Mouse (Mus musculus): ENCODE results near the gene Nt5m.
"Not testable (repeated sequence)": the region's sequence is repeated elsewhere in the genome, so short reads cannot be mapped to it uniquely, and the experiment has no call there.

Gene Nt5m

DNA sequence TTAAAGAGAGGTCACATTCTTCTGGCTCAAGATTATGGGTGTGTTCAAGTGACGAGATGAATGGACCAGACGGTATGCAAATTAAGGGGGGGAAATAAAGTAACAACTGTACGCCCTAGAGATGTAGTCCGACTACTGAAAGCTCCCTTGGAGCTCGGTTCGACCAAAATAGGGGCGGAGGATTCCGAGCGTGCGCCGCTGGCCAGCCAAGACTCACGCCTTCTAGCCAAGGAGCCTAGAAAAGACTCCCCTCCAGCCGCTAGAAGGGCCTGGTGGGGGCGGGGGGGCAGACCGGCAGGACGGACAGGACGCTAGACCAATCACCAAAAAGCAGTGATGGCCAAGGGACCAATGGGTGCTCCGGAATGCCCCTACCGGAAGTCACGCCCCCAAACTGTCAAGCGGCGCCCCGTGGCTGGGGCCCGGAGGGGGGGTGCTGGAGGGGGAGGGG is at the start of gene Nt5m:
TSS of gene Nt5m (plus strand) at position 440 of the 451 bp plus-strand sequence.
- DNase-seq, result peak; percentile 92 to 93

DNA sequence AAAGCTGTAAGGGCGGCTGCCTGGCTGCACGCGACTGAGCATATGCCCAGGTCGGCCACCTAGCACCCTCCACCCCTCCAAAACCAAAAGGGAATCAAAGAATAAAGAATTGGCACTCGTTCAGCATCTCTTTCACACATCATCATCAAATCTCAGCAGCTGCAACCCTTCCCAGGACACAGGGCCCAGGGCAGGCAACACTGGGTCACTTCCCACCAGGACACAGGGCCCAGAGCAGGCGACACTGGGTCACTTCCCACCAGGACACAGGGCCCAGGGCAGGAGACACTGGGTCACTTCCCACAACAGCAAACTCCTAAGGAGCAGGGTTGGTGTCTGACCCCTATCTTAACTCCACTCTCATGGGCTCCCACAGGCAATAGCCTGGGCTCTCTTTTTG is 45.9 kb upstream of the Nt5m start:
- no peak for DNase-seq

DNA sequence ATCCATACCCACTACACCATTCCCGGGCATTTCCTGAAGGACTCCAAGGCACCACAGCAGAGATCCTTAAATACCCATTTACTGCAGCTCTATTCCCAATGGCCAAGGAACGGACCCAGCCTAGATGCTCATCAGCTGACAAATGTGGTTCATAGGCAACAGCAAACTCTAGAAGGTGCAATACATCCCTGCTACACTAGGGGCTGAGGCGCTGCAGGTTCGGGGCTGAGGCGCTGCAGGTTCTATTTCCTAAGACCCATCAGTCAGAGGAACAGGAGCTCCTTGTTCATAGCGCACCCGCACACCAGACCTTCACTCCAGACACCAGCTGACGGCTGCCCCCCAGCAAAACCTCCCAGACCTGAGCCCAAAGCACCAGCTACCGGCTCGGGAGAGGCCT is 38.8 kb upstream of the Nt5m start:
- peak; percentile 22 to 30 for DNase-seq

DNA sequence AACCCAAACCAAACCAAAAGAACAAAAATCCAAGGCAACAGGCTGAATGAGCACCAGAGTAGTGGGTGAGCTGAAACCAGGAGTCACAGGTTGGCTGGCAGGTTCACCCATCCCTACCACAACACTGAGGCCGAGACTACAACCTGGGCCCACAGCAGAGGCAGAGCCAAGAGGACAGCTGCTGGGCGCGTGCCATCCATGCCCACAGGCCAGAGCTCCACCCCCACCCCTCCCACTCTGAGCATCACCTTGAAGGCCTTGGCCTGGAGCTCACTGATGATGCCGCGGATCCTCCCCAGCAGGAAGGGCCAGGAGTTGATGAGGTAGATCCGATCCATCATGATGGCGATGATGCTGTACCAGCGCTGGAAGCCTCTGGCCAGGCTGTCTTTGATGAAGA is 37.4 kb upstream of the Nt5m start:
- DNase-seq, result no peak

DNA sequence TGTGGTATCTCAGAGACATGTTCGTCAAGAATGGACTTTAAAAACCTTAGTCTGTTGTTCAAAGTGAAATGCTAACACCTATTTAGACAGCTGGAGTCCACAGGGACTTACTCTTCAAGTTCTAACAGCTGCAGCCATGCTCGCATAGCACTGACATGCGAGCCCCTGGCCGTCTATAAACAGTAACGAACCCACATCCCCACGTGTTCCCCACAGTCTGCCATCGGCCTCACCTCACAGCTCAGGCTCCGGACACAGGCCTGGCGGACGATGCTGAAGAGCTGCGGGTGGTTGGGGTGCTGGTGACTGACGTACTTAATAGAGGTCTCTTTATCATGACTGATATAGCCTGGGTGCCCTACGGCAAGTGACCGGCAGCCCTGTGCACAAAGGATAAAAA is 35.7 kb upstream of the Nt5m start:
- no peak for DNase-seq

DNA sequence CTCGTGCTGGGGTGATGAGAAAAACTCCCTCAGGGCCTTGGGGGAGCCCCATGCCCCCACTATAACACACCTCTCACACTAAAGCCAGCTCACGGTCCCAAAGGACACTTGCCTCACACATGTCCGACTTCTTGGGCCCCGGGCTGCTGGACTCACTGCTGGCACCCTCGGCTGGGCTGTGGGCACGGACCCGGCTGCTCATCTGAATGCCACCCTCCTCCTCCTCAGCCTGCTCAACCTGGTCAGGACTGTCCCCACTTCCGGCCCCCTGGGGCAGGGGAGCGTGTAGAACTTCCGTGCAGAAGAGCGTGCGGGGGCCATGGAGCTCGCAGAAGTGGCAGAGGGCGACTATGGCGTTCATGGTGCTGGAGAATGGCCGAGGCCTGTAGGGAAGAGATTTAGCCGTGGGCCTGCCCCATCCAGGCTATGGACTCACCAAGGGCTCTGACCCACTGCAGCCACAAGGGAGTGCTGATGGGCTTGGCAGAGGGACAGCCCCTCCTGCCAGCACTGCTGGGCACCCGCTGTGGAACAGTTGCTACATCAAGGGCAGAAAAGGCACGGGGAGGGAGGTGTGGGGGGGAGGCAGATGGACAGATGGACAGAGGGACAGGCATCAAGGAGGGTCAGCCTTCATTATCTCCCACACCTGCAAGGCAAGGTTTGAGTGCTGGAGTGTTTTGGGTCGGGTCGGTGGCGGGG is 34.7 kb upstream of the Nt5m start:
- DNase-seq, result no peak

DNA sequence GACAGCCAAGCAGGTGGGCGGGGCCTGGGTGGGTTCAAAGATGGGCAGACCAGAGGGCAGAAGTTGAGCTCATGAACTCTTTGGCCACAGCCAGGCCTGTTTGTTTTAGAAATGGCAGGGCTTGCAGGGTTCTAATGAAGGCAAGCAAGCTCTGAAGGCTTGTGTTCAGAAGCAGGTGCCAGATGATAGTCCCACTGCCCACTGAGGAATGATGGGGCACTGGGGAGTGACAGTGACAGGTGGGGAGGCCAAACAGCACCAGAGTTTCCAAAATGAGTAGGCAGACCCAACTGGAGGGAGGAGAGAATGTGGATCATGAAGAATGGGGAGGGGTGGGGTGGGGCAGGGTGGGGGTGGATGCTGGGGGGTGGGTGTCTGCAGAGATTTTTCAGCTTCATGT is 34.0 kb upstream of the Nt5m start:
- no peak for DNase-seq

DNA sequence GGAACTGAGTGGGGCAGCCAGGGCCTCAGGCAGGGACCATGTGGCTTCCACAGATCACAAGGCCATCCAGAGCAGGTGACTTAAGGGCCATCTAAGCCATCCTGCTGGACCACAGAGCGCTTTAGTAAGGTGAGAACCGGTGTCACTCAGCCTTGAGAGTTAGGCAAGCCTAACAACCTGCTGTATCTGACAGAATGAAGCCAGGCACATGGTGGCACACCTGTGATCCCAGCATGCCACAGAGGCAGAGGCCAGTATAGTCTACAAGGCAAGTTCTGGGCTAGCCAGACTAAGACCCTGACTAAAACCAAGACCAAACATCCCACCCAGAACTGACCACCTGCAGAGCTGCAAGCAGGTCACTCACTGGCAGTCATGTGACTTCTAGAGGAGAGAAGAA is 33.6 kb upstream of the Nt5m start:
- DNase-seq, result no peak

DNA sequence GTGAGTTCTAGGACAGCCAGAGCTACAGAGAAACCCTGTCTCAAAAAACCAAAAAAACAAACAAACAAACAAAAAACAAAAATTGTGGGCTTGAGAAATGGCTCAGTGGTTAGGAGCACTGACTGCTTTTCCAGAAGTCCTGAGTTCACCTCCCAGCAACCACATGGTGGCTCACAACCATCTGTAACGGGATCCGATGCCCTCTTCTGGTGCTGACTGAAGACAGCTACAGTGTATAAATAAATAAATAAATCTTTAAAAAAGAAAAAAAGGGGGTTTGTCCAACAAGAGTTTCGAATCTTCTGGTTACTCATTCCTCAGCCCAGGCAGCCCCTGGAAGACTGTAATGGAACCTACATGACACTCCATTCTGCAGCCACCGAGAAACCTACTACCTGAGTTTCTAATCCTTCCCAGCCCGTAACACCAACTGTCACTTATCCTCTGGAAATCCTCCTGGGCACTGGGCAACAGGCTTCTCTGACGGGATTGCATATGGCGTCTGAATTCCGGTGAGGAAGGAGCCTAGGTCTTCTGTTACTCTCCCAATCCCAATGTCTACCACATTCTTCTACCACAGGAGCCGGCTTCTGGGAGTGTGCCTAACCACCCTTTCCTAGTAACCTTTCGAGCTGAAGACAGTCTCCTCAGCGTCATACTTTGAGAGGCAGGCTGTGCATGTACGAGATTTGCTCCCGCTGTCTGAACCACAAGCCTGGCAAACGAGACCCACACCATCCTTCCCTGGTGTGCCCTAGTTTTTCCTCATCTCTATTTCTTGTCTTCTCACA is 30.9 kb upstream of the Nt5m start:
- DNase-seq, result no peak

DNA sequence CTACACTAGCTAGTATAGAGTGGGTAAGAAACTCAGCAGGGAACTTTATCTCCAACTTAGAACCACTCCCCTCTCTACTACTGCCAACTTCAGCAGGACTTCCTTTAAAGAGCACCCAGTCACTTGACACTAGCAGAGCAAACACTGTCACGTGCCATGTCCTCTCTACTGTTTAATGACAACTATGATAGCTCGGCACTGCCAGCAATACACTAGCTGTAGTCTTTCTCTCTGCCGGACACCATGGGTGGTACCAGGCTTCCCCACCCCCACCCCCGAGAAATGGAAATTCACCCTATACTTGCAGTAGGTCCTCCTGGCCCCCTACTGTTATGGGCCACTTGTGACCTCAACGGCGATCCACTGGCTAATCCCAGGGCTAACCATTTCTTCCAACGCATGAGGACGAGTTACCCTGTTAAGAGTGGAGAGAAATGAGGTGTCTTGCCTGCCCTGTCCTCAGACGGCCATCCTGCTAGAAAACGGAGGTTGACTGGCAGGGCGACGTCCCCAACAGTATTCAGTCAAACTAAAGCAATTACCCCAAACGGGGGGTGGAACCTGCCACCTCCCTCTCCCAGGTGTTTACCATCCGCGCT is 30.1 kb upstream of the Nt5m start:
- peak in 1 of 2 experiments; percentile 54 for DNase-seq

DNA sequence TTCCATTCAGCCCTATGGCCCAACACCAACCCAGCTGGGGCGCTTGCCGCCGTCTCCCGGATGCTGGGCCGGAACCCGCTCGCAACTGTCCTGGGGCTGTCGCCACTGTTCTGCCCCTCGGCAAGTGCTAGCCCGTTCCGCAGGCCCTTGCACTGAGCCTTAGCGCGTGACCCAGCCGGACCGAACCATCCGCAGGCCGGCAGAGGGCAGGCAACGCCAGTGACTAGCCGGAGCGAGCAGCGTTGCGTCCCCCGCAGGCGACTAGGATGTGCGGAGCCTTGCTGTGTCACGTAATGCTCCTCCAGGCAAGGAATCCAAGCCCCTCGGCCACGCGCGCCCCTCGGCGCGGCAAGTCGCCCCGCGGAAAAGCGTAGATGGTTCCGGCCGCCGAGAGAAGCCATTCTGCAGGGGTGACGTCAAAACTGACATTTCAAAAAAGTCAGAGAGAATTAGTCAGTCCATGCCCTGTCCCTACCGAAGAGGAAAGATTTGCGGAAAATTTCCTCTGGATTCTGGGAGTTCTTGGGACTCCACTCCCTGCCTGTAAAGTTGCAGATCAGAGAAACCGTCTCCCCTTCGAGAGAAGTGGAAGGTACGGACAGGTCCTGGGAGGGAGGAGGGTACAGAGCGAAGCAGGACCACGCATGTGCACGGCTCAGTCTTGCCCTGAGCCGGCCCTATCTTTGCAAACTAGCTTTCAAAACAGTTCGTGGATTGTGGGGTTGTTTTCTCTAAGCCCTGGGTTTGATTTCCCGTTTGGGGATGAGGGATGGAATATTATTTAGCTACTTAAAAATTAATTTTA is 29.4 kb upstream of the Nt5m start, which contains the start of gene Flcn:
TSS of gene Flcn (minus strand) at position 347 of the 805 bp plus-strand sequence.
- DNase-seq, result peak; percentile 90 to 93

DNA sequence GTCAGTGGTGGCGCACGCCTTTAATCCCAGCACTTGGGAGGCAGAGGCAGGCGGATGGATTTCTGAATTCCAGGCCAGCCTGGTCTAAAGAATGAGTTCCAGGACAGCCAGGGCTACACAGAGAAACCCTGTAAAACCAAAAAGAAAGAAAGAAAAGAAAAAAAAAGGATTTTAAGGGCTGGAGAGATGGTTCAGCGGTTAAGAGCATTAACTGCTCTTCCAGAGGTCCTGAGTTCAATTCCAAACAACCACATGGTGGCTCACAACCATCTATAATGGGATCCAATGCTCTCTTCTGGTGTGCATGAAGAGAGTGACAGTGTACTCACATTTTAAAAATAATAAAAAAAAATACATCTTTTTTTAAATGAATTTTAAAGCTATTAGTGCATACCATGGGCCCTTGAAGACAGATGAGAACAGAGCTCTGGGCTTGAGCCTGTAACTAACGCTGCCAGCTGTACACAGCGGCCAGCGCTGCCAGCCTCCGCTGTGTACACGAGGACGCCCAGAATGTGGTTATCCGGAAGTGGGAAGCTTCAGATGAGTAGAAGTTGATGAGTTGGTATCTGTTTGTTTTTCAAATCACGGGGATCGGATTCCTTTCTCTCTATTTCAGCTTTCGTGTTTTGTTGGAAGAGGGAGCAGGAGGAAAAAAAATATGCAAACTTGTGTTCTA is 28.6 kb upstream of the Nt5m start:
- DNase-seq, result no peak

DNA sequence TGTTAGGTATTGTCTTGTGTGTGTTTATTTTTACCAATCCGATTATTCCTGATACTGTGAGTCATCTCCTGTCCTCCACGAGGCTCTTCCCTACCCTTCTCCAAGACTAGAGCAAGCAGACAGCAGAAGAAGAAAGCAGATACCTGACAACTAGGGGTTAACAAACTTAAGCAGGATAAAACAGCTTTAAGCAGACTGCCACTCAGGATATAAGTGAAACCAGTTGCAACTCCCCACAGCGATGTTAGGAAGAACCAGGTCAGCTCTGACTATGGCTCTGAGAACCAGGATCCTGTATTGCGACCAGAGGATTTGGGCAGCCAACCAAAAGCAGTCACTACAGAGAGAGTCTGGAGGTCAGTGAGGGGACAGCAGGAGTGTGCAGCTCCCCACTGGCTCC is 28.0 kb upstream of the Nt5m start:
- DNase-seq, result no peak

DNA sequence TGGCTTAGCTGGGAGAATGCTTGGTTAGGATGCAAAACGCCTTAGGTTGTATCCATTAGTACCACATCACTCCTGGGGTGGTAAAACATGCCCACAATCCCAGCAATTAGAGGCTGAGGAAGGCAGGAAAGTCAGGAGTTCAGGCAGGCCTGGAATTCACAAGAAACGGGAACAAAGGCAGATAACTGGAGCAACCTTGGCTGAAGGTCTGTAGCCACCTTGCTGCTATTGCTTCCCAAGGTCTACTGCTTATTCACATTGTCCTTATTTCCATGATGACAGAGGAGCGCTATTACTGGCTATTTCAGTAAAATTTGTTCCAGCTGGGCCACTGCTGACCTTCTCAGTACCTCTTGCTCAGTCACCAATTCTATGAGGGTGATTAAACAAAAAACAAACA is 26.0 kb upstream of the Nt5m start:
- no peak for DNase-seq

DNA sequence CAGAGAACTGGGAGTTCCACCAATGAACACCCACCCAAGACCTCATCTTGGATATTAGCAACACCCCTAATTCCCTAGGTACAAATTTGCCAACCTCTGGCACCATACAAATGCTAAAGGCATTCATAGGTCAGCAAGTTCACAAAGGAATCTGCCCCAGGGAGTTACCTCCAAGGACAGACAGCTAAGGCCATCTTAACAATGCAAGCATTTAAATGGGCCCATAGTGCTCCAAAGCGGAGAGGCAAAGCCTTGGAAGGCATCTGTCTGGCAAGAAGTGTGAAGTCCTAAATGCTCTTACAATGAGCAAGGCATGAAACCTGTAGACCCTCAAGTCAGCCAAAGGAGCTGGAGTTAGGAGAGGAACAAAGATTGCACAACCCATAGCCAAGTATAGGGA is 24.9 kb upstream of the Nt5m start:
- DNase-seq, result no peak

DNA sequence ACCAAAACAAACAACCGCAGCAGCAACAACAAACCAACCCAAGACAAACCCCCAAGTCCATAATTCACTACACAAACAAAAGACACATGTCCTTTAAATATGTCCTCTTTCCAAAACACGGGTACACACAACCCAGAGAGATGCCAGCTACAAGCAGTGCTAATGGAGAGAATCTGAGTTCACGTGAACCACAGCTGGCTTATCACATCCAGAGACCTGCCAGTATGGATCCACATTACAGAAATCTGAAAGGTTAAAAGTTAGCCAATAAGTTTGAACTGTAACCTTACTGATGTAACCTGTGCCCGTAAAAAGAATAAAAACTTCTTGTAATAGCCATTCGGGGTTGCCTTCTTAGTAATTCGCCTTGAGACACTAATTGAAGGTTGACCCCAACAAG is 24.3 kb upstream of the Nt5m start:
- DNase-seq, result no peak

DNA sequence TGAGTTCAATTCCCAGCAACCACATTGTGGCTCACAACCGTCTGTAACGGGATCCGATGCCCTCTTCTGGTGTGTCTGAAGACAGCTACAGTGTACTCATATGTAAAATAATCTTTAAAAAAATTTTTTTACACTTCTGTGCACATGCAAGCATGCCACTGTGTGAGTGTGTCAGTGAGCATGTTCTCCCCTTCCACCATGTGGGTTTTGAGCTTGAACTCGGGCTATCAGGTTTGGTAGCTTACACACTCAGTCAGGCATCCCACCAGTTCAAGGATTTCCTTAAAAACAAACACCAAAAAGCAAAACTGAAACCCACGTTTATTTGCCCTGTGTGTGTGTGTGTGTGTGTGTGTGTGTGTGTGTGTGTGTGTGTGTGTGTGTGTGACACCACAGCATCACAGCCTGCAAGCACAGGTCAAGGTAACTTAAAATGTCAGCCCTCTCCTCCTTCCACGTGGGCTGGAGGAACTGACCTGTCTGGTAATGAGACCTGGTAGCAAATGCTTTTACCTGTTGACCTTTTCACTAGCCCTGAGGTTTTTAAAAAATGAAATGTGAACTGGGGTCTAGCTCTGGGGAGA is 23.7 kb upstream of the Nt5m start:
- DNase-seq, result no peak

DNA sequence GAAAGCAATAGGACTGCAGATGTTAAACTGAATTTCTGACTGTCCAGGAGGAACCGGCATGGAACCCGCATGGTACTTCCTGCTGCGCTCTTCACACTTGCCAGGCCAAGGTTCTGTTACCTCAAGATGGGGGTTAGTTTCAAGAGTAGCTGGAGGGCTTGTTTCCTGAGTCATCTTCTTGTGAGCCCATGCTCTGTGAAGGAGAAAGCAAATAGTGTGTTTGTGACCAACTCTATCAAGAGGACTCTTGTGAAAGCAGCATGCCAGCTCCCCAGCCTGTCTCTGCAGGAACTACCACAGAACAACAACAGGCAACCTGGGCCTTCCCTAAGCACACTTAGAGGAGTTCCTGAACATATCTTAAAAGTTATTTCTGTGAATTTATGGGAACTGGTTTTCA is 21.3 kb upstream of the Nt5m start:
- DNase-seq, result no peak

DNA sequence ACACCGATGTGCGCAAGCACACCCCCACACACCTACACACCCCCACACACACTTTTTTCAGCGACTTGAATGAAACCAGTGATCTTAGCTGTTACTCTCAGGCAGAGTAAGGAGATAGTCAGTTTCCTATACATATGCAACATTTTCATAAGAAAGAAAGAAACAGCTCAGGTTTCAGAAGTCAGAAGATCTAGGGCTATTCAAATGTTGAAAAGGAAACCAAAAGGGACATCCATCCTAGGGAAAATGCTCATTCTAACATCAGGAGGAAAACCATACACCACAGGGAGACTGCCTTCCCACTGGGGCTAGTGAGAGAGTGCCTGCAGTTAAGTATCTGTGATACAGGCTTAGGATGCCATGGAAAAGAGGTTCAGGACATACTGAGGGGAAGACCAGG is 17.6 kb upstream of the Nt5m start:
- no peak for DNase-seq

DNA sequence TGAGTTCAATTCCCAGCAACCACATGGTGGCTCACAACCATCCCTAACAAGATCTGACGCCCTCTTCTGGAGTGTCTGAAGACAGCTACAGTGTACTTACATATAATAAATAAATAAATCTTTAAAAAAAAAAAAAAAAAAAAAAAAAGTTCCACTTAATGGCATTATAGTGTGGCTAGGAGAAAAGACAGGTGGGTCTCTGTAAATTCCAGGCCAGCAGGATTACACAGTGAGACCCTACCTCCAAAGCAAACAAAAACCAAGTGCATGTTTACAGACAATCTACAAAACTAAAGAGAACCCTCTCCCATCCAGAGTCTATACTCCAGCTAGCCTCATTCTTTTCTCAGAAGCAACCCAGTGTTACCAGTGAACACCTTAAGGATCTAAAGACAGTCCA is 1.5 kb upstream of the Nt5m start:
- DNase-seq, result not testable (repeated sequence)

DNA sequence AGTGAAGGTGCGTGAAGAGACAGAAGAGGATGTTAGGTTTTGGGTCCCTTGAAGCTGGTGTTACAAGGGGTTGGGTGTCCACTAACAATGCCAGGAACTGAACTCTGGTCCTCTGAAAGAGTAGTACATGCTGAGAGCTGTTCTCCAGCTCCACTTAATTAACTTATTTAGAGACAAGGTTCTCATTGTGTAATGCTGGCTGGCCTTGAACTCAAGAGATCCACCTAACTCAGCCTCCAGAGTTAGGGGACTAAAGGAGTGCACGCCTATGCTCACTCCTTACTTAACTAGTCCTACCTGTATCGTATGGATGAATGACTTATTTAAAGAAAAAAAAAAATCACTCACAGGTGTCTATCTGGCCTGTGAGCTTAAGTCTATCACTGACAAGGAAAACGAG is 821 bp upstream of the Nt5m start:
- DNase-seq, result no peak

DNA sequence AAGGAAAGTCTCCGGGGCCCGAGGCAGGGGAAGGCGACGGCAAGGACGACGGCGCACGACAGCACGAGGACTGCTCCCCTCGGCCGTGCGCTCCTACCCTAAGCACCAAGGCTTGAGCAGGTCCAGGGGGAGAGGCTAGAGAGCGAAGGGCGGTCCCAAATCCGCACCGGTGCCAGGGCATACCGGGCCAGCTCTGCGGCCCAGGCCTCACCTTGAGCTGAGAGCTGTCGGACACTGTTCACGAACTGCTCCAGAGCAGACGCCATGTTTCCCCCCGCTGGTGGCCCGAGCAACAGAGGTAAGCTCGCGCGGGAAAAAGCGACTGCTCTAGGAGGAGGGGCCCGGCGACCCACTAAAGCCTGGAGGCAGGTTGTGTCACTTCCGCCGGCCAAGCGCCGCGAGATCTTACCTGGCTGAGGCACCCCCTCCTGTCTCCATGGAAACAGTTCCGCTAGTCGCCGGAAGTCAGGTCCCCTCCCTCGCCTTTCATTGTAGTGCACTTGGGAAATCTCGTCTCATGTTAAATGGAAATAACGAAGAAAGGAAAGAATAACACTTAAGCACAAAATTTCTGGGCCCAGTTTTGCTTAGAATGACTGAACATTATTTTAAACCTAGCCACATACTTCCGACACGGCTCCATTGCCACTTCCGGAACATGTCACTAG is 346 bp downstream of the Nt5m start, which contains the start of gene Cops3:
TSS of gene Cops3 (minus strand) at position 380 of the 668 bp plus-strand sequence.
- DNase-seq, result peak; percentile 94 to 95

Measured in B cell, adult 2 months (primary cell).